Mouse (Mus musculus) liver, embryonic 13.5 days (tissue): ENCODE measurements around the gene Ppm1h. TPM values are rescaled to one million over a fixed set of nuclear protein-coding genes. Genes with fewer than 3 reads are reported as not detected.
"Not testable (repeated sequence)": the region's sequence is repeated elsewhere in the genome, so short reads cannot be mapped to it uniquely, and the experiment has no call there.

Experiments
- ATAC-seq: fragments of 200-750 bp; cut with Nextera tagmentation; 2 replicates; pipeline ENCODE4 v1.8.0; 2017; ENCODE audit warnings: low read depth, mild to moderate bottlenecking, moderate number of reproducible peaks, moderate library complexity
- DNase-seq: peaks from one replicate; pipeline ENCODE4 v3.0.0; 2022
- H3K27ac ChIP-seq: fragments of 300-500 bp; sonication (generic); 2 replicates; pipeline ENCODE4 v1.5.1; 2015; ENCODE audit warnings: moderate library complexity, mild to moderate bottlenecking, inconsistent platforms
- H3K27me3 ChIP-seq: fragments of 300-500 bp; sonication (generic); 2 replicates; pipeline ENCODE4 v1.6.1; 2015; ENCODE audit warnings: mild to moderate bottlenecking, inconsistent platforms
- H3K36me3 ChIP-seq: fragments of 300-500 bp; sonication (generic); 2 replicates; pipeline ENCODE4 v1.6.1; 2015; ENCODE audit warnings: mild to moderate bottlenecking, inconsistent platforms
- H3K4me1 ChIP-seq: fragments of 300-500 bp; sonication (generic); replicated peaks from 2 replicates; pipeline ENCODE4 v1.6.1; 2015; ENCODE audit warnings: inconsistent platforms
- H3K4me2 ChIP-seq: fragments of 300-500 bp; sonication (generic); 2 replicates; pipeline ENCODE4 v1.6.1; 2015; ENCODE audit warnings: inconsistent platforms, mild to moderate bottlenecking, moderate library complexity
- H3K4me3 ChIP-seq: fragments of 300-500 bp; sonication (generic); replicated peaks from 2 replicates; pipeline ENCODE4 v1.5.1; 2015; ENCODE audit warnings: mild to moderate bottlenecking, inconsistent platforms
- H3K9ac ChIP-seq: fragments of 300-500 bp; sonication (generic); 2 replicates; pipeline ENCODE4 v1.6.1; 2015; ENCODE audit warnings: mild to moderate bottlenecking, inconsistent platforms
- H3K9me3 ChIP-seq: fragments of 300-500 bp; sonication (generic); replicated peaks from 2 replicates; pipeline ENCODE4 v1.6.1; 2016; ENCODE audit warnings: inconsistent platforms
- WGBS: fragments of 180-500 bp; shearing (Covaris S2); methylation state at CpG from one replicate; pipeline ENCODE4 v1.1.7; 2015; ENCODE audit not compliant: insufficient replicate concordance; 5-methylcytosine and 5-hydroxymethylcytosine counted together
- polyA plus RNA-seq: library from polyadenylated mRNA; unstranded; fragments of >200 nt; fragmentation: Nextera tagmentation; extraction: Ambion mirVana; gene quantifications from 2 replicates; pipeline ENCODE4 v1.2.1, GENCODE M21; 2015

Gene Ppm1h
- polyA plus RNA-seq, 1 experiment from 2014 or later, result 1.5 TPM

GRCm38 (mm10) chr10:122924571-122924970, 246.0 kb downstream of the Ppm1h start:
- not testable (repeated sequence) for H3K9ac ChIP-seq, H3K9me3 ChIP-seq, H3K4me3 ChIP-seq, H3K27me3 ChIP-seq, ATAC-seq, H3K4me1 ChIP-seq, H3K4me2 ChIP-seq, H3K36me3 ChIP-seq, H3K27ac ChIP-seq, DNase-seq
- WGBS, result 20% methylated on average over 5 of the region's 5 CpGs

GRCm38 (mm10) chr10:122926275-122926674, 247.7 kb downstream of the Ppm1h start:
- no peaks in the 10 kb centered on the region for H3K36me3 ChIP-seq
- no peak for ATAC-seq
- no peak overlapping the region for H3K4me2 ChIP-seq
- H3K4me3 ChIP-seq, result no peak overlapping the region
- H3K27me3 ChIP-seq, result no peaks in the 10 kb centered on the region
- H3K9me3 ChIP-seq, result no peaks in the 10 kb centered on the region
- no peak for DNase-seq
- WGBS, result 66% methylated on average over 4 of the region's 4 CpGs
- H3K4me1 ChIP-seq, result peaks cover 16% of the 10 kb centered on the region
- no peak overlapping the region for H3K27ac ChIP-seq
- no peak overlapping the region for H3K9ac ChIP-seq

- ATAC-seq (no peak), DNase-seq (no peak)
- Histone ChIP-seq H3K36me3 (no peaks in the 10 kb centered on the region), H3K27ac (no peak overlapping the region), H3K9ac (no peak overlapping the region), H3K27me3 (no peaks in the 10 kb centered on the region), H3K4me2 (no peak overlapping the region), H3K4me1 (peaks cover 31% of the 10 kb centered on the region), H3K4me3 (no peak overlapping the region), H3K9me3 (no peaks in the 10 kb centered on the region)
- WGBS, result 71% methylated on average over 4 of the region's 4 CpGs
Observed at GRCm38 (mm10) chr10:122930520-122930919, 252.0 kb downstream of the Ppm1h start.

GRCm38 (mm10) chr10:122931193-122931832, 252.8 kb downstream of the Ppm1h start:
- no peaks in the 10 kb centered on the region for H3K36me3 ChIP-seq
- no peaks in the 10 kb centered on the region for H3K27me3 ChIP-seq
- WGBS, result 25% methylated on average over 13 of the region's 13 CpGs
- H3K4me2 ChIP-seq, result no peak overlapping the region
- no peaks in the 10 kb centered on the region for H3K9me3 ChIP-seq
- no peak overlapping the region for H3K9ac ChIP-seq
- H3K4me3 ChIP-seq, result no peak overlapping the region
- no peak for DNase-seq
- H3K4me1 ChIP-seq, result peaks cover 31% of the 10 kb centered on the region
- ATAC-seq, result no peak
- H3K27ac ChIP-seq, result no peak overlapping the region

GRCm38 (mm10) chr10:122931851-122932550, 253.4 kb downstream of the Ppm1h start:
- Histone ChIP-seq H3K4me1 (peaks cover 31% of the 10 kb centered on the region), H3K4me3 (no peak overlapping the region), H3K9ac (no peak overlapping the region), H3K27me3 (no peaks in the 10 kb centered on the region), H3K9me3 (no peaks in the 10 kb centered on the region), H3K27ac (no peak overlapping the region), H3K4me2 (no peak overlapping the region), H3K36me3 (no peaks in the 10 kb centered on the region)
- WGBS, result 65% methylated on average over 10 of the region's 10 CpGs
- DNase-seq (no peak), ATAC-seq (no peak)

- Histone ChIP-seq H3K9me3 (no peaks in the 10 kb centered on the region), H3K4me3 (no peak overlapping the region), H3K27ac (no peak overlapping the region), H3K4me1 (peaks cover 31% of the 10 kb centered on the region), H3K27me3 (no peaks in the 10 kb centered on the region), H3K36me3 (no peaks in the 10 kb centered on the region), H3K9ac (no peak overlapping the region), H3K4me2 (no peak overlapping the region)
- 0 out of 2 replicates have a peak, but pooled peaks have one; percentile 32 for ATAC-seq
- DNase-seq, result no peak
- WGBS, result 28% methylated on average over 15 of the region's 15 CpGs
Observed at GRCm38 (mm10) chr10:122933053-122933838, 254.7 kb downstream of the Ppm1h start.

GRCm38 (mm10) chr10:122935406-122935805, 256.8 kb downstream of the Ppm1h start:
- not testable (repeated sequence) for H3K27me3 ChIP-seq, ATAC-seq, H3K4me3 ChIP-seq, H3K9ac ChIP-seq, H3K9me3 ChIP-seq, H3K4me2 ChIP-seq, H3K36me3 ChIP-seq, DNase-seq, H3K27ac ChIP-seq
- WGBS, result no CpG with 5 or more reads among the region's 4 CpGs
- peaks cover 21% of the 10 kb centered on the region for H3K4me1 ChIP-seq

- not testable (repeated sequence) for H3K4me2 ChIP-seq, H3K36me3 ChIP-seq, DNase-seq, ATAC-seq, H3K9me3 ChIP-seq, H3K9ac ChIP-seq, H3K4me3 ChIP-seq, H3K27me3 ChIP-seq, H3K27ac ChIP-seq
- H3K4me1 ChIP-seq, result peaks cover 14% of the 10 kb centered on the region
- no CpG with 5 or more reads among the region's 4 CpGs for WGBS
Observed at GRCm38 (mm10) chr10:122937380-122937779, 258.8 kb downstream of the Ppm1h start.

- Histone ChIP-seq H3K9me3 (no peaks in the 10 kb centered on the region), H3K27me3 (no peaks in the 10 kb centered on the region), H3K9ac (no peak overlapping the region), H3K36me3 (no peaks in the 10 kb centered on the region), H3K27ac (no peak overlapping the region), H3K4me3 (no peak overlapping the region), H3K4me2 (no peak overlapping the region), H3K4me1 (no peaks in the 10 kb centered on the region)
- DNase-seq (no peak), ATAC-seq (no peak)
- 78% methylated on average over 10 of the region's 10 CpGs for WGBS
Observed at GRCm38 (mm10) chr10:122939546-122939945, 261.0 kb downstream of the Ppm1h start.

- no peak overlapping the region for H3K4me2 ChIP-seq
- 68% methylated on average over 7 of the region's 7 CpGs for WGBS
- no peaks in the 10 kb centered on the region for H3K27me3 ChIP-seq
Observed at GRCm38 (mm10) chr10:122942771-122943170, 264.2 kb downstream of the Ppm1h start.

GRCm38 (mm10) chr10:122943824-122944223, 265.3 kb downstream of the Ppm1h start:
- Histone ChIP-seq H3K27me3 (no peaks in the 10 kb centered on the region), H3K9me3 (no peaks in the 10 kb centered on the region), H3K4me1 (no peaks in the 10 kb centered on the region), H3K4me3 (no peak overlapping the region), H3K27ac (no peak overlapping the region), H3K9ac (no peak overlapping the region), H3K36me3 (no peaks in the 10 kb centered on the region), H3K4me2 (no peak overlapping the region)
- DNase-seq (no peak), ATAC-seq (no peak)
- WGBS, result 39% methylated on average over 6 of the region's 6 CpGs

More at GRCm38 (mm10) chr10:122942771-122943170, 264.2 kb downstream of the Ppm1h start:
- Histone ChIP-seq H3K9ac (no peak overlapping the region), H3K27ac (no peak overlapping the region), H3K36me3 (no peaks in the 10 kb centered on the region), H3K4me1 (no peaks in the 10 kb centered on the region), H3K4me3 (no peak overlapping the region), H3K9me3 (no peaks in the 10 kb centered on the region)
- no peak for ATAC-seq
- DNase-seq, result no peak
